ENCODE assay signal across 19 mouse cellular contexts in genomic region chr17:46661351-46661750, GRCm38 (mm10).
DNase-seq lines count a peak whose midpoint lies in the region; ATAC-seq lines count a peak whose summit lies in the region.
"Had no signal": no experiment of that assay in that cellular context is flagged by ENCODE, and none has a peak within 500 bp of the region (broad histone marks: within the 10 kb centered on the region; RNA-seq: fewer than 3 reads in every experiment).

No protein-coding gene starts in this region.

- no peak for DNase-seq in cerebellum, postnatal 4 days (ENCODE audit: low spot score in 2 of 2)
- DNase-seq in cerebellum, adult 11 months, result peak; percentile 69
- DNase-seq in cerebellum, adult 9-10 months, result peak; percentile 82
- DNase-seq in cerebellum, postnatal 36 days, result peak; percentile 74 to 76
- DNase-seq in urinary bladder, postnatal 4 days (ENCODE audit: low spot score in 2 of 2), result no peak
- no peak for DNase-seq in adipocyte (ENCODE audit: low spot score)
- DNase-seq: adrenal gland, postnatal 10 days; embryo, embryonic 11 days; gastrocnemius, postnatal 14 days; heart, postnatal 36 days; kidney, adult 11 months; kidney, postnatal 14 days; lung, embryonic 14.5 days; right cerebral cortex, adult 18-20 months; right cerebral cortex, postnatal 4 days; thymus, adult 2 months; thymus, postnatal 36 days had no signal

- peak; percentile 59; the same call in 1 of the 2 replicates for ATAC-seq in cerebellum, adult (ENCODE audit: insufficient number of reproducible peaks, low FRiP score, low TSS enrichment)
- ATAC-seq: forebrain, embryonic 14.5 days had no signal

Comparison
In these comparisons a context has a peak if more than half of its experiments do, and no peak if none do; other contexts are left out.
1. DNase-seq: peak in cerebellum, adult 11 months (single experiment), cerebellum, adult 9-10 months (single experiment) and cerebellum, postnatal 36 days (2 of 2); none in cerebellum, postnatal 4 days (0 of 2), urinary bladder, postnatal 4 days (0 of 2) and adipocyte (single experiment).